Mouse (Mus musculus): ENCODE data around the gene Lcp1. TPM values are rescaled to one million over a fixed set of nuclear protein-coding genes. Genes with fewer than 3 reads are reported as not detected.
"Not testable (repeated sequence)": the region's sequence is repeated elsewhere in the genome, so short reads cannot be mapped to it uniquely, and the experiment has no call there.

The Lcp1 gene
- 10 to 100 TPM; 12.6 to 13.8 TPM for total RNA-seq (2021)

- intact Hi-C loops (cut with DNase I): loop anchor here (5.0 kb wide), 1 partner anchor 67 kb away; no protein-coding TSS in a partner anchor
Observed at GRCm38 (mm10) chr14:75130501-75131318, at the start of gene Lcp1, which contains the start of gene Lrrc63. TSS of gene Lcp1 (plus strand) at chr14:75131101. TSS of gene Lrrc63 (minus strand) at chr14:75130881.

DNA sequence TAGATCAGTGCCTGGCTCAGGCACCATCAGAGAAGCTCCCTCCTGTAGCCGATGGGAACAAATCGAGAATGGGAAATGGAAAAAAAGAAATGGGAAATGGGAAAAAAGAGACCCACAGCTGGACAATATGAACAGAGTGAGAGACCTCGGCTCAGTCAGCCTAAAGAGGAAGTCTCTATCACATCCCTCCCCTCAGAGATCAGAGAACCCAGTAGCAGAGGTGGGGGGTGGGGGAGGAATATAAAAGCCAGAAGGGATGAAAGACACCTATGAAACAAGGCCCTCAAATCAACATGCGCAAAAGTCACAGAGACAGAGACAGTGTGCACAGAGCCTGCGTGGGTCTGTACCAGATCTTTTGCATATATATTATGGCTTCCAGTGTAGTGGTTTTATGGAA, 27.9 kb upstream of the Lcp1 start:
- DNase-seq: no peak
- intact Hi-C loops (cut with DNase I): no loop called here

More at GRCm38 (mm10) chr14:75130501-75131318, at the start of gene Lcp1, which contains the start of gene Lrrc63:
- peak; percentile 67 to 74 for DNase-seq

GRCm38 (mm10) chr14:75121658-75122057, 9.2 kb upstream of the Lcp1 start:
- intact Hi-C loops (cut with DNase I): no loop called here

GRCm38 (mm10) chr14:75131324-75131935, 529 bp downstream of the Lcp1 start:
- no peak for DNase-seq

More at GRCm38 (mm10) chr14:75121658-75122057, 9.2 kb upstream of the Lcp1 start:
- DNase-seq: no peak

GRCm38 (mm10) chr14:75136119-75136966, 5.4 kb downstream of the Lcp1 start:
- intact Hi-C loops (cut with DNase I): no loop called here
- peak in 1 of 2 experiments; percentile 11 for DNase-seq

More at GRCm38 (mm10) chr14:75131324-75131935, 529 bp downstream of the Lcp1 start:
- intact Hi-C loops (cut with DNase I): loop anchor here (5.0 kb wide), 1 partner anchor 66 kb away; no protein-coding TSS in a partner anchor

DNA sequence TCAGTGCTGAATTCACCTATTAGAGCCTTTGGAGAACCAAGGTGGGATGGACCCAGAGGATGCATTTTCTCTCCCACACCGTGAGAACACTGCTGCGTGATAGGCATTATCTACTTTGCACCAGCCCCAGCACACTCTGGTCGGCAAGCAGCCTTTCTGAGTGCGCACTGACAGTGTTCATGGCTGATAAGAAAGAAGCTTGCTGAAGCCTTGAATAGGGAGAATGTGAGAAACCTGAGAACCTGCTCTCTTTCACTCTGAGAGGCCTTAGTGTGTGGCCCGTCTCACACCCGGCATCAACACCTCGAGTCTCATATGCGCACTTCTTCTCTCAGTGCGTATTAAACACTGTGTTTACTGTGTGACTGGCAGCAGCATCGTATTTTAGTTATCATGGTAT, 7.6 kb downstream of the Lcp1 start:
- intact Hi-C loops (cut with DNase I): no loop called here
- no peak for DNase-seq

GRCm38 (mm10) chr14:75139225-75139624, 8.3 kb downstream of the Lcp1 start:
- no peak for DNase-seq
- intact Hi-C loops (cut with DNase I): no loop called here

GRCm38 (mm10) chr14:75147706-75148105, 16.8 kb downstream of the Lcp1 start:
- DNase-seq; intact Hi-C loops (cut with DNase I): not testable (repeated sequence)

DNA sequence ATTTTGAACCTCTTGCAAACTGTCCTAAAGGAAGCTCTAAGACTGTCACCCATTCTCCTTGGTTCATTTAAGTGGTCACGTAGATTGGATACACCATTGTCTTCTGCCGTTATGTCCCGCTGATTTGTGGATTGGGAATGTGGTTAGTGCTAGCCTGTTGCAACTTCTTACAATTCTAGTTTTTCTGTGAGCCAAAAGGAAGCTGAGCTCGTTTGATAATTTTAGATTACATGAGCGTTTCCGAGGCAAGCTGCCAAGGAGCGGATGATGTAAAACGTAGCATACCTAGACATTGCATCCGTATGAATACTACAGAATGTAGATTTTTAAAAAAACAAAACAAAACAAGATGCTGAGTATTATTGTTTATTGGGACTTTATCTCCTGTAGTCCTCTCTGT, 17.3 kb downstream of the Lcp1 start:
- peak in 1 of 2 experiments; percentile 24 for DNase-seq
- intact Hi-C loops (cut with DNase I): no loop called here

- intact Hi-C loops (cut with DNase I): no loop called here
- DNase-seq: no peak
Observed at GRCm38 (mm10) chr14:75150653-75151052, 19.8 kb downstream of the Lcp1 start.

DNA sequence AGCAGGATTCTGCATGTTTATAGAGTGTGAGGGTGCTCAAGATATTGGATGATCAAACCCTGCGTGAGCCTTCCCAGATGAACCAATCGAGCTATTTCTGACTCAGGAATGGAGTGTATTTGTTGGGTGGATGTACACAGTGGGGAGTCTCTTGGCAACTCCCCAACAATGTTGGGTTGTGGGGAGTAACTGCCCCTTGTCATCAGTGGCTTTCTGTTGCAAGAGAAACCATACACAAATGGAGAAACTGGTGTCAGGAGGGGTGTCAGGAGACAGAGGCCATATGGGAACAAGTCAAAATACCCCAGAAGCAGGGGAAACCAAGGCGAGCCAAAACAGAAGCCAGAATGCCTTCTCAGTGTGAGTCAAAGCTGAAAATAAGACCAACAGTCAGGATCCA, 20.2 kb downstream of the Lcp1 start:
- no peak for DNase-seq
- intact Hi-C loops (cut with DNase I): no loop called here

GRCm38 (mm10) chr14:75154481-75154880, 23.6 kb downstream of the Lcp1 start:
- intact Hi-C loops (cut with DNase I): no loop called here
- no peak for DNase-seq

DNA sequence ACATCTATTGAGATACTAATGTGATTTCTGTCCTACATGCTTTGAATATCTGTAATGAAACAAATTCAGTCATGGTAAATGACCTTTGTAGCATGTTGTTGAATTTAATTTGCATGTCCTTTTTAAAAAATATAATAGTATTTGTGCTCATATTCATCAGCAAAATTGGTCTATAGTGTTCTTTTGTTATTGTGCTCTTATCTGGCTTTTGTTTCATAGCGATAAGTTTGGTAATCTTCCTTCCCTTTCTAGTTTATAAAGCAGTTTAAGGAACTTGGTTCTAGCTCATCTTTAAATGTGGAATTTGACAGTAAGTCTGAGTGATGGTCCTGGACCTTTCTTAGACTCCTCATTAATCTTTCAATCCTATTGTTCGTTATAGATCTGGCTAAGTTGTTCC, 28.5 kb downstream of the Lcp1 start:
- intact Hi-C loops (cut with DNase I): no loop called here
- no peak for DNase-seq

DNA sequence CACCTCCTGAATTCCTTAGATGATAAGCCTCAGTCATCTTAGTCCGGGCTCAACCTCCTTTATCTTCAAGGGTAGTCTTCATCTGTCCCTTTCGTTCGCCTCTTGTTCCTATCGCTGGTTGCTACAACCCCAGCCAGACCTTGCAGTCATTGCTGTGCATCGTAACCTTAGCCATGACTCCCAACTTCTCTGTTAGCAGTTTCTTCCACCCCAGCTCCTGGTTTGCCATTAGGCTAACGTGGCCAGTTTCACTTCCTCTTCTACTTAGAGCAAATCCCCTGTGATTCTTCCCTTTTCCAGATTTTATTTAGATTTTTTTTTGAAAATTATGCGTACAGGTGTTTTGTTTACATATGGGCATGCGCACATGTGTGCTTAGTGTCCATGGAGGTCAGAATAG, 33.0 kb downstream of the Lcp1 start:
- intact Hi-C loops (cut with DNase I): no loop called here

DNA sequence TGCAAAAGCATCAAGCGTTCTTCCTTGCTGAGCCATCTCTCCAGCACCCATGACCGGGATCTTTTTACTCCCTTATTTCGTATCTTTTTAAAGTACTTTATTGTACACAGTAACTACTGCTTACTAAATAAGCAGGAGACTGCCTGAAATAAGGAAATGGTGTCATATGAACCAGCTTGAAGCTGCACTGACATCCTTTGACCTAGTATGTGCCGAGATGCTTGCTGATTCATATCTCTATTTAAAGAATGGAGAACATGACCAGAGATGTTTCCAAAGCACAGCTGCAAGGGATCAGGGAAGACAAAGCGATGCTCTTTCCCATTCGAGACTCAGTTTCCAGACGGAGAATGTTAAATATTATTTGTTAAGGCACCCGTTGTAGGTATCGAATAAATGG, 33.4 kb downstream of the Lcp1 start:
- no peak for DNase-seq
- intact Hi-C loops (cut with DNase I): no loop called here

More for the DNA sequence above, 33.0 kb downstream of the Lcp1 start:
- DNase-seq: no peak

- no peak for DNase-seq
- intact Hi-C loops (cut with DNase I): no loop called here
Observed at GRCm38 (mm10) chr14:75165574-75166131, 34.8 kb downstream of the Lcp1 start.

- intact Hi-C loops (cut with DNase I): no loop called here
Observed at GRCm38 (mm10) chr14:75168501-75168900, 37.6 kb downstream of the Lcp1 start.

GRCm38 (mm10) chr14:75170546-75170945, 39.6 kb downstream of the Lcp1 start:
- intact Hi-C loops (cut with DNase I): no loop called here
- no peak for DNase-seq

More at GRCm38 (mm10) chr14:75168501-75168900, 37.6 kb downstream of the Lcp1 start:
- DNase-seq: no peak

- DNase-seq: no peak
- intact Hi-C loops (cut with DNase I): no loop called here
Observed at GRCm38 (mm10) chr14:75174296-75174695, 43.4 kb downstream of the Lcp1 start.

Measured in heart, postnatal 36 days (tissue).